8 mouse cellular contexts compared by ENCODE assay signal in genomic region chr8:84799136-84799931, GRCm38 (mm10). TPM values are rescaled to one million over a fixed set of nuclear protein-coding genes. Genes with fewer than 3 reads are reported as not detected.
A peak's percentile ranks its signal among the peaks of the same experiment; 100 is the strongest.
DNase-seq lines count a peak whose midpoint lies in the region; ATAC-seq and TF ChIP-seq lines count a peak whose summit lies in the region.

No protein-coding gene starts in this region.

- H3K4me3 ChIP-seq in G1E (ENCODE audit: low read depth, low read length), result peak overlapping the region; percentile 77
- peak overlapping the region; percentile 68 for H3K4me3 ChIP-seq in heart, embryonic 11.5 days (ENCODE audit: low read depth, low read length)
- H3K4me3 ChIP-seq in kidney, embryonic 16.5 days (ENCODE audit: low read length), result peak overlapping the region; percentile 73

- peaks cover 37% of the 10 kb centered on the region for H3K36me3 ChIP-seq in G1E (replicated peaks)
- no peaks in the 10 kb centered on the region for H3K36me3 ChIP-seq in heart, embryonic 11.5 days (ENCODE audit: control insufficient read depth, insufficient read depth, low read length)
- H3K36me3 ChIP-seq in kidney, embryonic 16.5 days (ENCODE audit: insufficient read depth, low read length), result no peaks in the 10 kb centered on the region

- DNase-seq in cerebellum, adult 11 months, result peak; percentile 61
- no peak for DNase-seq in cerebellum, adult 9-10 months
- DNase-seq in G1E (ENCODE audit: low spot score), result peak; percentile 47
- peak; percentile 68 to 71 for DNase-seq in cerebellum, postnatal 36 days
- DNase-seq in lung, postnatal 25 days (ENCODE audit: low spot score), result peak; percentile 50
- peak; percentile 40 to 42 for DNase-seq in spleen, postnatal 14 days (ENCODE audit: low spot score in 2 of 2)

- H3K27ac ChIP-seq in heart, embryonic 11.5 days (ENCODE audit: low read depth, low read length), result no peak overlapping the region; the same call in 1 of the 2 replicates
- peak overlapping the region; percentile 47 for H3K27ac ChIP-seq in kidney, embryonic 16.5 days (ENCODE audit: low read length)

- H3K9ac ChIP-seq in heart, embryonic 11.5 days (ENCODE audit: low read depth, low read length), result peak overlapping the region; percentile 80
- peak overlapping the region; percentile 87 for H3K9ac ChIP-seq in kidney, embryonic 16.5 days (replicated peaks; ENCODE audit: low read length)

- H3K4me1 ChIP-seq in G1E (ENCODE audit: insufficient read depth, low read depth, low read length), result peaks cover 37% of the 10 kb centered on the region
- peaks cover 7% of the 10 kb centered on the region; the same call in 1 of the 2 replicates for H3K4me1 ChIP-seq in heart, embryonic 11.5 days (ENCODE audit: control insufficient read depth, insufficient read depth, low read length)
- H3K4me1 ChIP-seq in kidney, embryonic 16.5 days (ENCODE audit: insufficient read depth, low read length), result 0 out of 2 replicates have a peak, but pooled peaks cover 3% of the 10 kb centered on the region

- TF ChIP-seq CTCF in G1E (IDR thresholded peaks at IDR 0.05; ENCODE audit: low read depth, low read length), result no peak

- under 1% methylated on average over 89 of the region's 108 CpGs for WGBS in heart, embryonic 11.5 days (ENCODE audit: insufficient replicate concordance)
- under 1% methylated on average over 92 of the region's 108 CpGs for WGBS in kidney, embryonic 16.5 days

- H3K4me2 ChIP-seq in heart, embryonic 11.5 days, result peak overlapping the region; percentile 99
- H3K4me2 ChIP-seq in kidney, embryonic 16.5 days (replicated peaks; ENCODE audit: low read depth, low read length), result peak overlapping the region; percentile 96

- no peaks in the 10 kb centered on the region for H3K9me3 ChIP-seq in G1E (replicated peaks)
- no peaks in the 10 kb centered on the region for H3K9me3 ChIP-seq in heart, embryonic 11.5 days (replicated peaks; ENCODE audit: control insufficient read depth, low read length)
- no peaks in the 10 kb centered on the region for H3K9me3 ChIP-seq in kidney, embryonic 16.5 days (ENCODE audit: low read length)

- H3K27me3 ChIP-seq in G1E (ENCODE audit: insufficient read depth, low read length), result peaks cover 81% of the 10 kb centered on the region
- peaks cover 85% of the 10 kb centered on the region for H3K27me3 ChIP-seq in heart, embryonic 11.5 days (ENCODE audit: control insufficient read depth, insufficient read depth, low read length)
- H3K27me3 ChIP-seq in kidney, embryonic 16.5 days (ENCODE audit: insufficient read depth, low read length), result peaks cover 80% of the 10 kb centered on the region

- ATAC-seq in G1E (ENCODE audit: extremely low read depth, insufficient number of reproducible peaks, low FRiP score, poor library complexity, severe bottlenecking), result no peak
- no peak; the same call in 1 of the 2 replicates for ATAC-seq in heart, embryonic 11.5 days (replicated peaks; ENCODE audit: insufficient number of reproducible peaks, low FRiP score, low TSS enrichment)
- ATAC-seq in kidney, embryonic 16.5 days (ENCODE audit: low FRiP score, low TSS enrichment), result peak; percentile 14; the same call in 1 of the 2 replicates

RNA-seq across cellular contexts. Expression of gene Nfix, which starts 0.8 kb away (rescaled TPM):
- total RNA-seq in G1E (2014; fragmentation: Nextera tagmentation), result 30.0 and 34.0 TPM in 2 replicates
- 2.7 and 4.3 TPM in 2 replicates for total RNA-seq in G1E (2017)
- 14.3 and 16.2 TPM in 2 replicates for polyA plus RNA-seq in G1E (2012)
- 6.1 and 7.6 TPM in 2 replicates for polyA plus RNA-seq in heart, embryonic 11.5 days (2014; fragmentation: Nextera tagmentation; extraction: Ambion mirVana)
- polyA plus RNA-seq in kidney, embryonic 16.5 days (2015; fragmentation: Nextera tagmentation; extraction: Ambion mirVana), result 14.8 and 15.9 TPM in 2 replicates

RNA-seq across cellular contexts. Expression of gene Dand5, which starts 23.3 kb away (rescaled TPM):
- 7.1 and 7.7 TPM in 2 replicates for total RNA-seq in G1E (2014; fragmentation: Nextera tagmentation)
- total RNA-seq in G1E (2017), result 1.8 and 2.2 TPM in 2 replicates
- 1.4 and 2.1 TPM in 2 replicates for polyA plus RNA-seq in G1E (2012)
- polyA plus RNA-seq in heart, embryonic 11.5 days (2014; fragmentation: Nextera tagmentation; extraction: Ambion mirVana), result 5.0 and 6.0 TPM in 2 replicates
- polyA plus RNA-seq in kidney, embryonic 16.5 days (2015; fragmentation: Nextera tagmentation; extraction: Ambion mirVana), result 6.6 and 9.0 TPM in 2 replicates

RNA-seq across cellular contexts. Expression of gene Gadd45gip1, which starts 32.0 kb away (rescaled TPM):
- total RNA-seq in G1E (2014; fragmentation: Nextera tagmentation) (10.0 and 13.0 TPM in 2 replicates), G1E (2017) (20.4 and 20.9 TPM in 2 replicates)
- 79.7 and 93.0 TPM in 2 replicates for polyA plus RNA-seq in G1E (2012)
- polyA plus RNA-seq in heart, embryonic 11.5 days (2014; fragmentation: Nextera tagmentation; extraction: Ambion mirVana), result 51.5 and 52.2 TPM in 2 replicates
- 49.7 and 51.6 TPM in 2 replicates for polyA plus RNA-seq in kidney, embryonic 16.5 days (2015; fragmentation: Nextera tagmentation; extraction: Ambion mirVana)

RNA-seq across cellular contexts. Expression of gene Rad23a, which starts 41.1 kb away (rescaled TPM):
- total RNA-seq in G1E (2014; fragmentation: Nextera tagmentation) (116 and 121 TPM in 2 replicates), G1E (2017) (38.7 and 39.2 TPM in 2 replicates)
- 414 and 672 TPM in 2 replicates for polyA plus RNA-seq in G1E (2012)
- 125 and 127 TPM in 2 replicates for polyA plus RNA-seq in heart, embryonic 11.5 days (2014; fragmentation: Nextera tagmentation; extraction: Ambion mirVana)
- 109 and 114 TPM in 2 replicates for polyA plus RNA-seq in kidney, embryonic 16.5 days (2015; fragmentation: Nextera tagmentation; extraction: Ambion mirVana)

RNA-seq across cellular contexts. Expression of gene Calr, which starts 47.4 kb away (rescaled TPM):
- total RNA-seq in G1E (2014; fragmentation: Nextera tagmentation) (406 and 435 TPM in 2 replicates), G1E (2017) (831 and 954 TPM in 2 replicates)
- 248 and 253 TPM in 2 replicates for polyA plus RNA-seq in G1E (2012)
- polyA plus RNA-seq in heart, embryonic 11.5 days (2014; fragmentation: Nextera tagmentation; extraction: Ambion mirVana), result 830 and 894 TPM in 2 replicates
- 1,143 and 1,180 TPM in 2 replicates for polyA plus RNA-seq in kidney, embryonic 16.5 days (2015; fragmentation: Nextera tagmentation; extraction: Ambion mirVana)
